Mouse (Mus musculus) midbrain, embryonic 16.5 days (tissue): ENCODE results near the gene Hoxd13. TPM values are rescaled to one million over a fixed set of nuclear protein-coding genes. Genes with fewer than 3 reads are reported as not detected.

Experiments used
- ATAC-seq: fragments of 200-750 bp; cut with Nextera tagmentation; 2 replicates; pipeline ENCODE4 v1.8.0; 2017; ENCODE audit warnings: moderate TSS enrichment
- H3K27ac ChIP-seq: fragments of 300-500 bp; sonication (generic); 2 replicates; pipeline ENCODE4 v1.5.1; 2014; ENCODE audit warnings: mild to moderate bottlenecking, low read length, mixed read lengths
- H3K27me3 ChIP-seq: fragments of 300-500 bp; sonication (generic); 2 replicates; pipeline ENCODE4 v1.6.1; 2014; ENCODE audit warnings: low read depth, low read length, mixed read lengths; ENCODE audit not compliant: control insufficient read depth, insufficient read depth
- H3K36me3 ChIP-seq: fragments of 300-500 bp; sonication (generic); 2 replicates; pipeline ENCODE4 v1.6.1; 2014; ENCODE audit warnings: mild to moderate bottlenecking, low read length, moderate library complexity, mixed read lengths; ENCODE audit not compliant: control insufficient read depth, insufficient read depth
- H3K4me1 ChIP-seq: fragments of 300-500 bp; sonication (generic); 2 replicates; pipeline ENCODE4 v1.6.1; 2014; ENCODE audit warnings: mild to moderate bottlenecking, low read length, mixed read lengths; ENCODE audit not compliant: control insufficient read depth, insufficient read depth
- H3K4me2 ChIP-seq: fragments of 300-500 bp; sonication (generic); 2 replicates; pipeline ENCODE4 v1.6.1; 2014; ENCODE audit warnings: mild to moderate bottlenecking, low read length, mixed read lengths
- H3K4me3 ChIP-seq: fragments of 300-500 bp; sonication (generic); 2 replicates; pipeline ENCODE4 v1.5.1; 2014; ENCODE audit warnings: low read depth, mild to moderate bottlenecking, low read length, moderate library complexity, mixed read lengths
- H3K9ac ChIP-seq: fragments of 300-500 bp; sonication (generic); 2 replicates; pipeline ENCODE4 v1.6.1; 2014; ENCODE audit warnings: low read depth, low read length, mixed read lengths
- H3K9me3 ChIP-seq: fragments of 300-500 bp; sonication (generic); replicated peaks from 2 replicates; pipeline ENCODE4 v1.6.1; 2014; ENCODE audit warnings: mild to moderate bottlenecking, low read length, mixed read lengths; ENCODE audit not compliant: control insufficient read depth, poor library complexity, severe bottlenecking
- WGBS: fragments of 180-500 bp; shearing (Covaris S2); extraction: QIAGEN DNeasy Blood & Tissue Kit; methylation state at CpG from one replicate; pipeline ENCODE4 v1.1.7; 2014; 5-methylcytosine and 5-hydroxymethylcytosine counted together
- polyA plus RNA-seq: library from polyadenylated mRNA; unstranded; fragments of >200 nt; fragmentation: Nextera tagmentation; extraction: Ambion mirVana; gene quantifications from 2 replicates; pipeline ENCODE4 v1.2.1, GENCODE M21; 2015

Gene Hoxd13
- polyA plus RNA-seq, 1 experiment from 2014 or later: not detected

DNA sequence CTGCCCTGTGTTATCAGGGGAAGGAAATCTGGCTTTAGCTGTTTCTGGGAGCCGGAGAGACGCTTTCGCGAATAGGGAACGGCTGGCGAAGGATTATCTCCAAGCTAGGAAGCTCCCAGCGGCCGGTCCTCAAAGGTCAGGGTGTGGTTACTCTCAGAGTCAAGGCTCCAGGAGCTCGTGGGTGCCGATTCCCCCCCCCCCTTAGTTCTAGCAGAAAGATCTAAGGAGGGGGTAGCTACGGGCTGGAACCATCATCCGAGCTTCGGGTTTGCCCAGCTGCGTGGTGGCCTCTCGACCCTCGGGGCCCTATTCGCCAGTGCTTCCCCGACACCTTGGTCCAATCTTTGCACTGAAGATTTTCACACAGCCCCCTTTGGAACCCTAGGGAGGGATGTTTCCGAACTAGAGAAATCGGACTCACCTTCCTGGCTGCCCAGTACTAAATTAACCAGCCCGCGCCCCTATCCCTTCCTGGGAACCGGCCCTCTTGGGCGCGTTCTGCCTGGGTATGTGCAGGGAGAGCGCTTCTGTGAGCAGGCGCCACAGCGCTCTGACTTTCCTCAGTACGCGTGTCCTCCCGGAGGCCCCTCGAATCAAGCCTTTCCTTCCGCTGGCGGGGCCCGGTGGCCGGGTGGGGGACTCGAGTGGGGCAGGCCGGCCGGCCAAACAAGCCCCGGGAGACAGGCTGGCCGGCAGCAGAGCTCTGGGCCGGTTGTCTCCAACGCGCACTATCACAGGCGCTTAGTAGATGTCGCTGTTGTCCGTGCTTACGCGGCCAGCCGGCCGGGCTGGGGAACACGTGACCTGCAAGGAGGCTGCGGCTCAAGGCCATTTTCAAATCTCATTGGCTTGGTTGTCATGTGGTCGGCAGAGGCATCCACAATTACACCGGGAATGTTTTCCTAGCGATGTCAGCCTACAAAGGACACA lies 23.2 kb downstream of the Hoxd13 start, which contains the start of gene Hoxd10:
Gene Hoxd10, plus strand, starts transcription at position 903 of the 930 bp plus-strand sequence.
- H3K9me3 ChIP-seq: no peaks in the 10 kb centered on the region
- H3K4me3 ChIP-seq: no peak within 1 kb of the TSS
- 1% methylated on average over 56 of the region's 56 CpGs for WGBS
- no peaks in the 10 kb centered on the region for H3K4me1 ChIP-seq
- H3K27me3 ChIP-seq: peaks cover 85% of the 10 kb centered on the region
- no peak within 1 kb of the TSS for H3K9ac ChIP-seq
- H3K4me2 ChIP-seq: no peak within 1 kb of the TSS
- no peak within 1 kb of the TSS for H3K27ac ChIP-seq
- peak; percentile 48; the same call in 1 of the 2 replicates for ATAC-seq
- no peaks in the 10 kb centered on the region for H3K36me3 ChIP-seq

DNA sequence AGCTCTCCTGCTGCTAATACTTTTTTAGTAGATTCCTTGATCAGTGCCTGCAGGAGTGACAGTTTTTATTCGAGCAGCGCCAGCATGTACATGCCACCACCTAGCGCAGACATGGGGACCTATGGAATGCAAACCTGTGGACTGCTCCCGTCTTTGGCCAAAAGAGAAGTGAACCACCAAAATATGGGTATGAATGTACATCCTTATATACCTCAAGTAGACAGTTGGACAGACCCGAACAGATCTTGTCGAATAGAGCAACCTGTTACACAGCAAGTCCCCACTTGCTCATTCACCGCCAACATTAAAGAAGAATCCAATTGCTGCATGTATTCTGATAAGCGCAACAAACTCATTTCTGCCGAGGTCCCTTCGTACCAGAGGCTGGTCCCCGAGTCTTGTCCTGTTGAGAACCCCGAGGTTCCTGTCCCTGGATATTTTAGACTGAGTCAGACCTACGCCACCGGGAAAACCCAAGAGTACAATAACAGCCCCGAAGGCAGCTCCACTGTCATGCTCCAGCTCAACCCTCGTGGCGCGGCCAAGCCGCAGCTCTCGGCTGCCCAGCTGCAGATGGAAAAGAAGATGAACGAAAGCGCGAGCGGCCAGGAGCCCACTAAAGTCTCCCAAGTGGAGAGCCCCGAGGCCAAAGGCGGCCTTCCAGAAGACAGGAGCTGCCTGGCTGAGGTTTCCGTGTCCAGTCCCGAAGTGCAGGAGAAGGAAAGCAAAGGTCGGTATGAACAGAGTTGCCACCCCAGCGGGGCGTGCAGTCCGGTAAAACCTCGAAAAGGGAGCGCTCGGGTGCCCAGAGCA lies 24.1 kb downstream of the Hoxd13 start:
- peaks cover 85% of the 10 kb centered on the region for H3K27me3 ChIP-seq
- WGBS: 3% methylated on average over 35 of the region's 35 CpGs
- no peak for ATAC-seq
- H3K36me3 ChIP-seq: no peaks in the 10 kb centered on the region
- no peaks in the 10 kb centered on the region for H3K4me1 ChIP-seq
- H3K4me2 ChIP-seq: no peak overlapping the region
- H3K9ac ChIP-seq: no peak overlapping the region
- H3K4me3 ChIP-seq: no peak overlapping the region
- H3K9me3 ChIP-seq: no peaks in the 10 kb centered on the region
- no peak overlapping the region for H3K27ac ChIP-seq

DNA sequence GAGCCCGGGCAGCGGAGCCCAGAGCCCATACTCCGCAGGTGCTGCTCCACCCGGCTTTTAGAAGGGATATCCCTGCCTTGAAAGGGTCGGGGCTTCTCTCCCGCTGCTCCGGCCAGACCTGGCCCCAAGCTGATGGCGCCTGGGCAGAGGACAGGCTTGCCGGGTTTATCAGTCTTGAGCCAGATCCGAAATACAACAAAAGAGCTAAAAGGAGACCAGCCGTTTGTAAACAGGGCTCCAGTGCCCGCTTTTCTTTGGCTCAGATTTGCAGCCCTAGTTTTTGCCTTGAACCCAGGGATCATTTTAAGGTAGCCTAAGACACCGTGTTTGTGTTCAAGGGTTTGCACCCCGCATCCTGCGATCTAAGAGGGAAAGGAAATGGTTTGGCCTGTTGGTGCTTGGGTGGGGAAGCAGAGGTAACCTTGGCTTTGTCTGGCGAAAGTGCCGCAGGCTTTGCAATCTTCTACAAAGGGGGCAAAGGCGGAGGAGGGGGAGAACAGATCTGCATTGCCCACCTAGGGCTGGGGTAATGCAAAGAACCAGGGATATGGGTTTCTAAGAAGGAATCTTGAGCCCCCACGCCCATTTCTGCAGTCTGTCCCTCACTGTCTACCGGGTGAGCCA lies 24.8 kb downstream of the Hoxd13 start:
- H3K27me3 ChIP-seq: peaks cover 84% of the 10 kb centered on the region
- ATAC-seq: no peak
- H3K27ac ChIP-seq: no peak overlapping the region
- H3K9me3 ChIP-seq: no peaks in the 10 kb centered on the region
- H3K36me3 ChIP-seq: no peaks in the 10 kb centered on the region
- H3K4me1 ChIP-seq: peaks cover 2% of the 10 kb centered on the region; the same call in 1 of the 2 replicates
- H3K4me3 ChIP-seq: no peak overlapping the region
- no peak overlapping the region for H3K4me2 ChIP-seq
- 2% methylated on average over 20 of the region's 20 CpGs for WGBS
- no peak overlapping the region for H3K9ac ChIP-seq

DNA sequence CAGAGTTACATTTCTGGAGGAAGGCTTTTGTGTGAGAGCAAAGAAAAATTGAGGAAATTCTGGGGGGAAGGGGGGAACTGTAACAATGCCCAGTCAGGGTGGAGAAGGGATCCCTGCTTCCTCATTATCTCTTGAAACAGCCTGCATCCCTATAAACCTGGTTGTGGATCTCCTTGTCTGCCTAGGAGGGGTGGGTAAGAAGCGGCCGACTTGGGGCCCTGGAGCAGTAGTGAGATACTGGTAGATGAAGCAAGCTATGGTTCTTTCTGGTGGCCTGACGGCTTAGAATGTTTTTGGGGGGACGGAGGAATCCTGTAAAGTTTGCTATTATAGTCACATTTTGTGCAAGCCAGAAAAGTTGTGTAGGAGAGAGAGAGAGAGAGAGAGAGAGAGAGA lies 25.3 kb downstream of the Hoxd13 start:
- H3K9ac ChIP-seq: no peak overlapping the region
- ATAC-seq: no peak
- no peaks in the 10 kb centered on the region for H3K36me3 ChIP-seq
- H3K9me3 ChIP-seq: no peaks in the 10 kb centered on the region
- H3K27me3 ChIP-seq: peaks cover 80% of the 10 kb centered on the region
- no peak overlapping the region for H3K4me2 ChIP-seq
- peaks cover 4% of the 10 kb centered on the region for H3K4me1 ChIP-seq
- WGBS: 5% methylated on average over 4 of the region's 4 CpGs
- H3K27ac ChIP-seq: no peak overlapping the region
- no peak overlapping the region for H3K4me3 ChIP-seq

DNA sequence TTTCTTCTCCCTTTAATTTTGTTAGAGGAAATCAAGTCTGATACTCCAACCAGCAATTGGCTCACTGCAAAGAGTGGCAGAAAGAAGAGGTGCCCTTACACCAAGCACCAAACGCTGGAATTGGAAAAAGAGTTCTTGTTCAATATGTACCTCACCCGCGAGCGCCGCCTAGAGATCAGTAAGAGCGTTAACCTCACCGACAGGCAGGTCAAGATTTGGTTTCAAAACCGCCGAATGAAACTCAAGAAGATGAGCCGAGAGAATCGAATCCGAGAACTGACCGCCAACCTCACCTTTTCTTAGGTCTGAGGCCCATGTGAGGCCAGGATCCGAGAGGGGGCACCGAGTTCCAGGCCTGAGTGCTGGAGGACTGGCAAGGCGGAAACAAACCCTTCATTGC lies 26.0 kb downstream of the Hoxd13 start:
- Histone ChIP-seq H3K9me3 (no peaks in the 10 kb centered on the region), H3K27me3 (peaks cover 74% of the 10 kb centered on the region)
- ATAC-seq: no peak

DNA sequence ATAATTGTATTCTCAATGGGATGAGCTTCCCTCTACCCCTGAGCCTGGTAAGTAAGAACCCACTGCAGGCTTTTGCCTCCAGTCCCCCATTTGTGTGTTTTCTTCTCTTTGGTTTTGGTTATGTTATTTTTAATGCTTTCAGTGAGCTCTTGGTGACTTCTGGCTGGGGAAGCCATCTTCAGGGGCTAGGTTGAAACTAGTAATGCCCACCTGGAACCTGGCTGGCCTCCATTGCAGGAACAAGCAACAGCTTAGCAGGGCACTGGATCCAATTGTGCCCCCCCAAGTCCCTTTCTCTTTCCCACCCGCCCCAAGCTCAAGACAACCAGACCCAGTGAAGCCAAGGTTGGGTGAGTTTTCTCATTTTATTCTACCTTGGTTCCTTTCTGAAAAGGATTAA lies 27.3 kb downstream of the Hoxd13 start:
- no peak overlapping the region for H3K9ac ChIP-seq
- no peak overlapping the region for H3K4me2 ChIP-seq
- no peak overlapping the region for H3K4me3 ChIP-seq
- peaks cover 76% of the 10 kb centered on the region for H3K27me3 ChIP-seq
- no peak overlapping the region for H3K27ac ChIP-seq
- ATAC-seq: no peak
- H3K36me3 ChIP-seq: no peaks in the 10 kb centered on the region
- H3K9me3 ChIP-seq: no peaks in the 10 kb centered on the region
- peaks cover 4% of the 10 kb centered on the region for H3K4me1 ChIP-seq
- WGBS: 6% methylated on average over 1 of the region's 1 CpGs

More for the DNA sequence above, 26.0 kb downstream of the Hoxd13 start:
- WGBS: 2% methylated on average over 16 of the region's 16 CpGs
- no peak overlapping the region for H3K4me3 ChIP-seq
- H3K4me2 ChIP-seq: no peak overlapping the region
- peaks cover 4% of the 10 kb centered on the region for H3K4me1 ChIP-seq
- H3K9ac ChIP-seq: no peak overlapping the region
- H3K36me3 ChIP-seq: no peaks in the 10 kb centered on the region
- no peak overlapping the region for H3K27ac ChIP-seq

DNA sequence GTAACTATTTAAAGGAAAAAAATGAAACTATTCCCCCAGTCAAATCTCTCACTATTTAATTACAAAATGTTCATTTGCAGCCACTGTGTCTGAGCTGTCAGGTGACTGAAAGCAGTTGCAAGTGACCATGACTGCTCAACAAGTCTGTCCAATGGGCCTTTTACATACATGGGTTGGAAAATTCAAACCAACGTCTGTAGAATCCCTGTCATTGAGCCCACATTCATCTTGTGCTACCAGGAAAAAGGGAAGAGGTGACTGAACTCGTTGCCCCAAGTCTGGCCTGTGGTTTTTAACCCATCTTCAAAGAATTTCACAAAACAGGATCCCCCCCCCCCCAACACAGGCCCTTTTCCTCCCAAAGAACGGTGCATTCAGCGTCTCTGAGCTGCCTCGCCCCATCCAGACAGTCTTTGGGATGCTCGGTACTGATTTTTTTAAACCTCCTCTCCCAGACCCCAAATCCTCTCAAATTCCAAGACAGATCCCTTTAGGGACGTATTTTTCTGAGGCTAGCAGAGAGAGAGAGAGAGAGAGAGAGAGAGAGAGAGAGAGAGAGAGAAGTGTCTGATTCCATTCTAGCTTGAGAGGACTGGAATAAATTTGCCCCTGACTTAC lies 27.8 kb downstream of the Hoxd13 start:
- Histone ChIP-seq H3K4me3 (no peak overlapping the region), H3K27me3 (peaks cover 79% of the 10 kb centered on the region), H3K9ac (no peak overlapping the region), H3K27ac (no peak overlapping the region), H3K36me3 (no peaks in the 10 kb centered on the region), H3K4me1 (peaks cover 4% of the 10 kb centered on the region), H3K4me2 (no peak overlapping the region), H3K9me3 (no peaks in the 10 kb centered on the region)
- 4% methylated on average over 7 of the region's 7 CpGs for WGBS
- ATAC-seq: no peak

DNA sequence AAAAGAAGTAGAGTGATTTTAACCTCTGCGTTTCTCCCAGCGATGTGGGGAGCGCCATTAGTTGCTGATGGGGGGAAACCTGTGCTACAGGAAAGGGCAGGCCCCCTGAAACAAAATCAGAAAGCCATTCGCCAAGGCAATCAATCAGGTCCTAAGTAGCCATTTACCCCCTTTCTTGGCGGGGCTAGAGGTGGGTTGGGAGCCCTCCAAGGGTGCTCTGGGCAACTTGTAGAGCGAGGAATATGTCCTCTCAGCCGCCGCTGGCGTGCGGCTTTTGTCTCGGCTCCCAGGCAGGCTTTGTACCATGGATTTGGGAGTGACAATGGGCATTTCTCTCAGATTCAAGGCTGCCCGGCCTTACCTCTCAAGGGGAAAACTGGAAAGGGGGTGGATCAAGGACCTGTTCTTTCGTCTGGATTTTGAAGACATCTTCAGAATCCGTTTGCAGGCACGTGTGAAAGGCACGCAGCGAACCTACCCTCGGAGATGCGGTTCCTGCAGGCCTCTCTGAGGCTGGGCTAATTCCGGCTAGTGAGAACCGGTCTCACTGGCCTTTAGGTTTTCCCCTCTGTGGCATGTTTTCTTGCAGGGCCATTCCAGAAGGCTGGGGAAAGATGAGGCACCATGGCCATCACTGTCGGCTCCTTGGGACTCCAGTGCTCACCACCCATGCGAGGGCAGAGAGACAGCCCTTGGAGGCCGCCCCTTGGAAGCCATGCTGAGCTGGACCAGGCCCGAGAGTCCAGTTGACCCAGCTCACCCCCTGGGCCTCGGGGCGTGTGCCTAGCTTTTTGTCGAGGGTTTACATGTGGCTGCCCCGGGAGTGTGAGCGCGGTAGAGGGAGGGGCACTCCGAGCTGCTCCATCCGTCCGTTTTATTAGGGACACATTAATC lies 28.6 kb downstream of the Hoxd13 start:
- Histone ChIP-seq H3K9ac (no peak overlapping the region), H3K27me3 (peaks cover 78% of the 10 kb centered on the region), H3K4me2 (no peak overlapping the region), H3K4me1 (peaks cover 4% of the 10 kb centered on the region), H3K4me3 (no peak overlapping the region), H3K36me3 (no peaks in the 10 kb centered on the region), H3K9me3 (no peaks in the 10 kb centered on the region), H3K27ac (no peak overlapping the region)
- WGBS: under 1% methylated on average over 34 of the region's 34 CpGs
- no peak for ATAC-seq
